Mouse (Mus musculus) heart, adult 2 months (tissue): ENCODE measurements at regions not wholly inside any gene's neighbourhood (a gene's known extent, or its start where the extent isn't known, plus 50 kb on each side); places are given as distances from the start of the nearest gene placed in this dataset.

Source experiments
- DNase-seq, 2 experiments: peaks; one replicate each; pipeline ENCODE4 v3.0.0; 2021
- H3K27ac ChIP-seq: fragments of 200-600 bp; 2 replicates; pipeline ENCODE4 v1.8.1; 2022
- H3K27me3 ChIP-seq: fragments of 200-500 bp; 2 replicates; pipeline ENCODE4 v1.6.1; 2012; ENCODE audit warnings: mild to moderate bottlenecking, low read length, inconsistent platforms, mixed read lengths; ENCODE audit not compliant: control insufficient read depth, insufficient read depth
- H3K36me3 ChIP-seq: fragments of 200-500 bp; 2 replicates; pipeline ENCODE4 v1.6.1; 2012; ENCODE audit warnings: low read length, inconsistent platforms; ENCODE audit not compliant: control insufficient read depth, insufficient read depth
- H3K4me1 ChIP-seq: fragments of 200-500 bp; 2 replicates; pipeline ENCODE4 v1.6.1; 2011; ENCODE audit warnings: low read length; ENCODE audit not compliant: control insufficient read depth, insufficient read depth
- H3K4me3 ChIP-seq: fragments of 200-600 bp; 2 replicates; pipeline ENCODE4 v1.8.1; 2022
- H3K79me2 ChIP-seq: fragments of 200-500 bp; replicated peaks from 2 replicates; pipeline ENCODE4 v1.6.1; 2012; ENCODE audit warnings: mild to moderate bottlenecking, inconsistent platforms, low read length, moderate library complexity, mixed read lengths; ENCODE audit not compliant: control insufficient read depth, insufficient read depth
- H3K9ac ChIP-seq: fragments of 200-500 bp; 2 replicates; pipeline ENCODE4 v1.6.1; 2012; ENCODE audit warnings: low read depth, mild to moderate bottlenecking, control low read depth, inconsistent platforms, low read length, mixed read lengths
- CTCF ChIP-seq: fragments of 200-600 bp; IDR thresholded peaks from 2 replicates; pipeline ENCODE4 v1.8.1; 2022; ENCODE audit warnings: antibody characterized with exemption, mild to moderate bottlenecking, moderate library complexity
- EP300 ChIP-seq: fragments of 200-500 bp; IDR thresholded peaks from 2 replicates; pipeline ENCODE4 v1.6.1; 2011; ENCODE audit warnings: low read depth, low read length, control low read depth; ENCODE audit not compliant: insufficient read depth
- POLR2A ChIP-seq: fragments of 200-500 bp; IDR thresholded peaks from 2 replicates; pipeline ENCODE4 v1.6.1; 2011; ENCODE audit warnings: mild to moderate bottlenecking, low read depth, low read length, control low read depth; ENCODE audit not compliant: insufficient read depth
- WGBS: fragments of 180-500 bp; shearing (Covaris S2); methylation state at CpG from one replicate; pipeline ENCODE4 v1.1.7; 2018; 5-methylcytosine and 5-hydroxymethylcytosine counted together
- intact Hi-C: fragments of 180-260 bp; cut with DNase I; formaldehyde crosslinking; loops from one replicate; pipeline ENCODE4 v1.15.1; 2025

DNA sequence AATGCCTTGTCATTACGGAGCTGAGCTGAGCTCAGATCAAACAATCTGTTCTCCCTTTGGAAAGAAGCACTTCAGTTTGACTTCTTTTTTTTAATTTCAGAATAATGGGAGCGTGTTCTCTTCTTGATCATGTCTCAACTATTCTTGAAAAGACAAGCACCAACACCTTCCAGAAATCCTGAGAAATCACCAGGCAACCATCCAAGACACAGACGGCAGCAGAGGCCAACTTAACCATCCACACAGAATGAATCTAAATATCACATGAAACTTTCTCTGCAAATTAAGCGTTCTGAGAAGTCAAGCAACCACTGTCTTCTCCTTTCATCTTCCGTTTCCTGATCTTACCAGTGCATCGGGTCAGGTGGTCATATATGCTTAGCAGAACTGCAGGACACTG is 50.8 kb upstream of the Slc38a4 start:
- Histone ChIP-seq H3K4me1 (peaks cover 4% of the 10 kb centered on the region; the same call in 1 of the 2 replicates), H3K79me2 (no peaks in the 10 kb centered on the region), H3K27me3 (no peaks in the 10 kb centered on the region), H3K36me3 (no peaks in the 10 kb centered on the region), H3K9ac (no peak overlapping the region), H3K4me3 (no peak overlapping the region), H3K27ac (no peak overlapping the region)
- no peak for DNase-seq
- TF ChIP-seq POLR2A (no peak), EP300 (no peak), CTCF (no peak)
- 77% methylated on average over 6 of the region's 6 CpGs for WGBS
- intact Hi-C loops: no loop called here
